Mouse (Mus musculus) heart, embryonic 16.5 days (tissue): ENCODE results near the gene Spata22. TPM values are rescaled to one million over a fixed set of nuclear protein-coding genes. Genes with fewer than 3 reads are reported as not detected.

Experiments
- ATAC-seq: fragments of 200-750 bp; cut with Nextera tagmentation; replicated peaks from 2 replicates; pipeline ENCODE4 v1.8.0; 2017; ENCODE audit warnings: moderate number of reproducible peaks; ENCODE audit not compliant: insufficient read depth, low FRiP score; ENCODE audit errors: extremely low read depth
- H3K27ac ChIP-seq: fragments of 300-500 bp; sonication (generic); 2 replicates; pipeline ENCODE4 v1.5.1; 2014; ENCODE audit warnings: mild to moderate bottlenecking, low read length, control low read depth, moderate library complexity
- H3K27me3 ChIP-seq: fragments of 300-500 bp; sonication (generic); 2 replicates; pipeline ENCODE4 v1.6.1; 2014; ENCODE audit warnings: low read length, mixed read lengths; ENCODE audit not compliant: control insufficient read depth, insufficient read depth
- H3K36me3 ChIP-seq: fragments of 300-500 bp; sonication (generic); 2 replicates; pipeline ENCODE4 v1.6.1; 2014; ENCODE audit not compliant: control insufficient read depth, insufficient read depth
- H3K4me1 ChIP-seq: fragments of 300-500 bp; sonication (generic); 2 replicates; pipeline ENCODE4 v1.6.1; 2014; ENCODE audit warnings: low read length, mixed read lengths; ENCODE audit not compliant: control insufficient read depth, insufficient read depth
- H3K4me2 ChIP-seq: fragments of 300-500 bp; sonication (generic); 2 replicates; pipeline ENCODE4 v1.6.1; 2014; ENCODE audit warnings: low read depth, mild to moderate bottlenecking, control low read depth, low read length
- H3K4me3 ChIP-seq: fragments of 300-500 bp; sonication (generic); 2 replicates; pipeline ENCODE4 v1.5.1; 2014; ENCODE audit warnings: mild to moderate bottlenecking, control low read depth, low read length
- H3K9ac ChIP-seq: fragments of 300-500 bp; sonication (generic); 2 replicates; pipeline ENCODE4 v1.6.1; 2014; ENCODE audit warnings: low read length, control low read depth
- H3K9me3 ChIP-seq: fragments of 300-500 bp; sonication (generic); replicated peaks from 2 replicates; pipeline ENCODE4 v1.6.1; 2016; ENCODE audit warnings: low read length; ENCODE audit not compliant: control insufficient read depth
- WGBS: fragments of 180-500 bp; shearing (Covaris S2); extraction: QIAGEN DNeasy Blood & Tissue Kit; methylation state at CpG from one replicate; pipeline ENCODE4 v1.1.7; 2014; 5-methylcytosine and 5-hydroxymethylcytosine counted together
- polyA plus RNA-seq: library from polyadenylated mRNA; unstranded; fragments of >200 nt; fragmentation: Nextera tagmentation; extraction: Ambion mirVana; gene quantifications from 2 replicates; pipeline ENCODE4 v1.2.1, GENCODE M21; 2015

Spata22 gene
- polyA plus RNA-seq, 1 experiment from 2014 or later, result not detected

GRCm38 (mm10) chr11:73395374-73395773 lies 65.8 kb downstream of the Spata22 start:
- Histone ChIP-seq H3K4me1 (no peaks in the 10 kb centered on the region), H3K4me3 (no peak overlapping the region), H3K9me3 (0 out of 2 replicates have a peak, but pooled peaks cover 2% of the 10 kb centered on the region), H3K4me2 (no peak overlapping the region), H3K9ac (no peak overlapping the region), H3K27me3 (no peaks in the 10 kb centered on the region), H3K36me3 (no peaks in the 10 kb centered on the region), H3K27ac (no peak overlapping the region)
- ATAC-seq, result no peak
- WGBS, result 72% methylated on average over 4 of the region's 4 CpGs

Other genes with a start within 250 kb of the Spata22 start
- gene Itgae, start 239.2 kb upstream of the Spata22 start, polyA plus RNA-seq, result 1.4 and 2.2 TPM in 2 replicates
- gene Haspin, start 191.4 kb upstream of the Spata22 start, polyA plus RNA-seq, result 12.0 and 13.6 TPM in 2 replicates
- 2.2 and 2.9 TPM in 2 replicates for gene P2rx5, start 169.3 kb upstream of the Spata22 start, polyA plus RNA-seq
- 105 and 113 TPM in 2 replicates for gene Emc6, start 152.7 kb upstream of the Spata22 start, polyA plus RNA-seq
- gene Tax1bp3, start 152.7 kb upstream of the Spata22 start, polyA plus RNA-seq, result 237 and 257 TPM in 2 replicates
- gene Ctns, start 130.7 kb upstream of the Spata22 start, polyA plus RNA-seq, result 14.5 and 15.3 TPM in 2 replicates
- 0.86 and 1.00 TPM in 2 replicates for gene Shpk, start 130.3 kb upstream of the Spata22 start, polyA plus RNA-seq
- gene Trpv1, start 95.4 kb upstream of the Spata22 start, polyA plus RNA-seq, result 0.06 and 0.08 TPM in 2 replicates
- gene Trpv3, start 62.4 kb upstream of the Spata22 start, polyA plus RNA-seq, result 0.08 and 0.09 TPM in 2 replicates
- gene Aspa, start 145 bp upstream of the Spata22 start, polyA plus RNA-seq, result 0.25 and 0.41 TPM in 2 replicates
- not detected in 2 replicates for gene Gm49340, start within 50 bp of the Spata22 start, polyA plus RNA-seq
- gene Olfr20, start 21.0 kb downstream of the Spata22 start, polyA plus RNA-seq, result not detected in 2 replicates
- gene Olfr376, start 41.5 kb downstream of the Spata22 start, polyA plus RNA-seq, result not detected in 2 replicates
- not detected in 2 replicates for gene Olfr1, start 69.9 kb downstream of the Spata22 start, polyA plus RNA-seq
- gene Olfr378, start 98.7 kb downstream of the Spata22 start, polyA plus RNA-seq, result not detected in 2 replicates
- gene Olfr380, start 127.8 kb downstream of the Spata22 start, polyA plus RNA-seq, result not detected in 2 replicates
- gene Olfr381, start 161.9 kb downstream of the Spata22 start, polyA plus RNA-seq, result not detected in 2 replicates
- not detected in 2 replicates for gene Olfr382, start 187.5 kb downstream of the Spata22 start, polyA plus RNA-seq